Mouse (Mus musculus): ENCODE results near the gene Ppm1n. TPM values are rescaled to one million over a fixed set of nuclear protein-coding genes. Genes with fewer than 3 reads are reported as not detected.

Ppm1n gene
- total RNA-seq, 2 experiments from 2014 or later: 0.34 to 0.49 TPM

DNA sequence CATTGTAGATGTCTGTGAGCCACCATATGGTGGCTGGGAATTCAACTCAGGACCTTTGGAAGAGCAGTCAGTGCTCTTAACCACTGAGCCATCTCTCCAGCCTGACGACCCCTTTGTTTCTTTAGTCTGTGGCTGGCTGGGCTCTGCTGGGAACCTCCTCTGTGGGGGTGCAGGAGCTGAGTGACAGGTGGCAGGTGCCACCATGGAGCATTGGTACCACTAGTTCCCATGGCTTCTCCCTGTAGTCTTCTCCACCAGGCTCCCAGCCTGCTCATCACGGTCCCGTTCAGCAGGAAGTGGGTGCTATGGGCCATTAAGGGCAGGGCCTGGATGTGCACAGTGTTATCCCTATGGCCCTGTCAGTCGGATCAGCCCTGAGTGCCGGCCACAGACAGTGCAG is 45.2 kb downstream of the Ppm1n start:
- no peak for DNase-seq (ENCODE audit: extremely low spot score in 1 of 2, low spot score in 2 of 2)
- intact Hi-C loops (cut with DNase I): loop anchor here (5.0 kb wide), 2 partner anchors 48 to 108 kb away; partner anchors contain the start of genes Ercc1, Ppm1n and Rtn2

GRCm38 (mm10) chr7:19231849-19232248 is 48.0 kb downstream of the Ppm1n start:
- no peak for DNase-seq (ENCODE audit: extremely low spot score in 1 of 2, low spot score in 2 of 2)
- intact Hi-C loops (cut with DNase I): no loop called here

DNA sequence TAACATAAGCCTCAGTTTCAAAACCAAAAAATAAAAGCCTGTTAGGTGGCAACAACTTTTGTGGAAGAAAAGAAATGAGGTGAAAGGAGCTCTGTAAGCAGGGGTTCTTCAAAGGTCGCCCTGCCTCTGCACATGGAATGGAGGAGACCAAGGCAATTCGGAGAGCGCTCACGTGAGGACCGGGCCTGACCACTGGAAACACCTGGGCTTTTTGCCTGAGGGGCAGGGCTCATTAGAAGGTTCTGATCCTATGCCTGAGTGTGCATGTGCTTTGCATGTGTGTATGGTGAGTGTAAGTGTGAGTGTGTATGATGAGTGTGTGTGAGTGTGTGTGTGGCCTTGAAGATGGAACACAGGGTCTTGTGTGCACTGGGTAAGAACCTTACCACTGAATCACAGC is 49.0 kb downstream of the Ppm1n start:
- intact Hi-C loops (cut with DNase I): no loop called here
- no peak for DNase-seq (ENCODE audit: extremely low spot score in 1 of 2, low spot score in 2 of 2)

GRCm38 (mm10) chr7:19230041-19230580 is 49.8 kb downstream of the Ppm1n start:
- no peak for DNase-seq (ENCODE audit: extremely low spot score in 1 of 2, low spot score in 2 of 2)
- intact Hi-C loops (cut with DNase I): no loop called here

- no peak for DNase-seq (ENCODE audit: extremely low spot score in 1 of 2, low spot score in 2 of 2)
- intact Hi-C loops (cut with DNase I): no loop called here
Observed at GRCm38 (mm10) chr7:19229404-19229803, 50.5 kb downstream of the Ppm1n start.

DNA sequence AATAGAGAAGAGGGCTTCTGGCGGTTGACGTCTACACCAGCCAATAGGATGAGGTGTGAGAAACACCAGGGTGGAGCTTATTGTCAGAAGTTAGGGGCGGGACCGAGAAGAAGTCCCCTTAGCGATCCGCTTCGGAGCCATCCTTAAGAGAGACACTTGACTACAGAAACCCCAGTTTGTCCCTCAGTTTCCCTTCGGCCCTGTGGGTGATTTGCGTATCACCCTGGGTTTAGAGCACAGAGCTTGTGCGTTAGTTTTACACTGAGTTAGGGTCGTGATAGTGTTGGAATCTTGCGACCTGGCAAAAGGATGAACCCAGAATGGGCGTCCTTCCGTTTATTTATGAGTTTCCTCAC is 51.1 kb downstream of the Ppm1n start:
- no peak for DNase-seq (ENCODE audit: extremely low spot score in 1 of 2, low spot score in 2 of 2)
- intact Hi-C loops (cut with DNase I): no loop called here

DNA sequence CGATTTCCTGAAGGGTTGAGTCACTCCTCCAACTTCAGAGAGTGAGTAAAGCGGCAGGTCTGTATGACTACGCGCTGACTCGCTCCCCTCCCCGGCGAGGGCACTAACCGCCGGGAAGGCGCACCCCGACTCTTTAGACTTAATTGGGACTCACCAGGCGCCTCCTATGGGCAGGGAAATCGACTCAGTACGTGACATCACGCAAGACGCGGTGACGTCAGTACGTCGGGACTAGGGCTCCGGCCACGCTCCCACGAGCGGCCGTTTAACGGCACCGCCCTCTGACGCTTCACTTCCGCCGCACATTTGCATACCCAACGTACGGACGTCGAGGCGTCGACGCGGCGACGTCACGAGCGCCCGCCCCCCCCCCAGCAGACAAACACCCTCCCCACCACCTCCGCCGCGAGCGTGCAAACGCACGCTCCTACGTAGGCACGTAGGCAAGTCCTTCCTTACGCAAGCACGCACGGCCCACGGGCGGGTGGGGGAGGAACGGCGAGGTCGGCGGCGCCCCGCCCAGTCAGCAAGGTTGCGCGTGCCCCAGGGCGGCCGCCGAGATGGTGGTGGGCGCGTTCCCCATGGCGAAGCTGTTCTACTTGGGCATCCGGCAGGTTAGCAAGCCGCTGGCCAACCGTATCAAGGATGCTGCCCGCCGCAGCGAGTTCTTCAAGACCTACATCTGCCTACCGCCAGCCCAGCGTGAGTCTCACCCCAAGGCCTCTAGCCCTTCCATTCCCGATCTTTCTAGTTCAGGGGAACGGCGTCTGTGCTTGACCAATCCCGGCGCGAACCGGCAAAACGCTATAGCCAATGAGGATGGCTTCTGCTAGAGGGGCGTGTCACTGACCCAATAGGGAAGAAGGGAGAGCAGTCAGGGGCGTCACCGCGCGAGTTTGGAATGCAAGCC is 51.7 kb downstream of the Ppm1n start, which contains the start of gene Opa3:
Gene Opa3 (plus strand): TSS at position 452 of the 910 bp plus-strand sequence.
- DNase-seq (ENCODE audit: extremely low spot score in 1 of 2, low spot score in 2 of 2): peak; percentile 100
- intact Hi-C loops (cut with DNase I): no loop called here

GRCm38 (mm10) chr7:19226817-19227797 is 52.8 kb downstream of the Ppm1n start:
- intact Hi-C loops (cut with DNase I): no loop called here

More at GRCm38 (mm10) chr7:19226817-19227797, 52.8 kb downstream of the Ppm1n start:
- DNase-seq (ENCODE audit: extremely low spot score in 1 of 2, low spot score in 2 of 2): peak; percentile 42 to 75

Other genes with a start within 250 kb of the Ppm1n start
- gene Rsph6a, start 225.4 kb downstream of the Ppm1n start, total RNA-seq (2021): under 1 TPM; 0.22 to 0.41 TPM
- gene Dmwd, start 203.8 kb downstream of the Ppm1n start, total RNA-seq (2021): 100 to 1,000 TPM; 155 to 157 TPM
- gene Dmpk, start 196.2 kb downstream of the Ppm1n start, total RNA-seq (2021): 10 to 100 TPM; 30.2 to 31.5 TPM
- gene Six5, start 185.5 kb downstream of the Ppm1n start, total RNA-seq (2021): 1 to 10 TPM; 1.5 to 1.9 TPM
- 1 to 10 TPM; 1.5 to 3.1 TPM for gene Gm4969, start 161.7 kb downstream of the Ppm1n start, total RNA-seq (2021)
- 10 to 100 TPM; 13.0 to 13.6 TPM for gene Fbxo46, start 160.2 kb downstream of the Ppm1n start, total RNA-seq (2021)
- 10 to 100 TPM; 22.6 to 23.1 TPM for gene Qpctl, start 130.8 kb downstream of the Ppm1n start, total RNA-seq (2021)
- 10 to 100 TPM; 99.2 to 99.9 TPM for gene Snrpd2, start 130.3 kb downstream of the Ppm1n start, total RNA-seq (2021)
- gene Gipr, start 113.9 kb downstream of the Ppm1n start, total RNA-seq (2021): 1 to 10 TPM; 4.7 to 4.8 TPM
- 100 to 1,000 TPM; 202 to 211 TPM for gene Eml2, start 103.6 kb downstream of the Ppm1n start, total RNA-seq (2021)
- 1 to 10 TPM; 4.8 to 5.0 TPM for gene Gpr4, start 67.5 kb downstream of the Ppm1n start, total RNA-seq (2021)
- 10 to 100 TPM; 36.6 to 38.0 TPM for gene Opa3, start 51.7 kb downstream of the Ppm1n start, total RNA-seq (2021)
- gene Vasp, start 8.2 kb downstream of the Ppm1n start, total RNA-seq (2021): 10 to 100 TPM; 23.1 to 23.5 TPM
- gene Rtn2, start 2.6 kb upstream of the Ppm1n start, total RNA-seq (2021): 100 to 1,000 TPM; 145 to 151 TPM
- gene Fosb, start 30.0 kb upstream of the Ppm1n start, total RNA-seq (2021): 1 to 10 TPM; 2.2 to 2.3 TPM
- 10 to 100 TPM; 38.5 to 50.6 TPM for gene Ercc1, start 64.7 kb upstream of the Ppm1n start, total RNA-seq (2021)
- gene Cd3eap, start 79.4 kb upstream of the Ppm1n start, total RNA-seq (2021): 10 to 100 TPM; 16.8 to 18.2 TPM
- gene Ppp1r13l, start 79.7 kb upstream of the Ppm1n start, total RNA-seq (2021): 1 to 10 TPM; 5.3 to 7.2 TPM
- gene Ercc2, start 101.9 kb upstream of the Ppm1n start, total RNA-seq (2021): 10 to 100 TPM; 39.0 to 39.7 TPM
- gene Klc3, start 124.0 kb upstream of the Ppm1n start, total RNA-seq (2021): 1 to 10 TPM in 1 of 2 experiments, under 1 TPM in 1; 0.93 to 1.2 TPM
- gene Ckm, start 124.7 kb upstream of the Ppm1n start, total RNA-seq (2021): 1 to 10 TPM in 1 of 2 experiments, under 1 TPM in 1; 0.57 to 1.0 TPM
- 100 to 1,000 TPM; 110 to 115 TPM for gene Mark4, start 178.8 kb upstream of the Ppm1n start, total RNA-seq (2021)
- gene Exoc3l2, start 183.3 kb upstream of the Ppm1n start, total RNA-seq (2021): 1 to 10 TPM in 1 of 2 experiments, under 1 TPM in 1; 0.69 to 1.4 TPM
- gene Bloc1s3, start 228.3 kb upstream of the Ppm1n start, total RNA-seq (2021): 1 to 10 TPM; 7.6 to 7.8 TPM
- gene Trappc6a, start 228.3 kb upstream of the Ppm1n start, total RNA-seq (2021): 10 to 100 TPM; 18.4 to 24.1 TPM
- gene Nkpd1, start 237.8 kb upstream of the Ppm1n start, total RNA-seq (2021): under 1 TPM; 0.49 to 0.94 TPM